Mouse (Mus musculus) embryonic facial prominence, embryonic 10.5 days (tissue): ENCODE data around the gene Tsen34. TPM values are rescaled to one million over a fixed set of nuclear protein-coding genes. Genes with fewer than 3 reads are reported as not detected.
"Not testable (repeated sequence)": the region's sequence is repeated elsewhere in the genome, so short reads cannot be mapped to it uniquely, and the experiment has no call there.

Experiments used
- DNase-seq: peaks from one replicate; pipeline ENCODE4 v3.0.0-alpha.2; 2017; ENCODE audit warnings: low spot score
- H3K27ac ChIP-seq: fragments of 300-500 bp; sonication (generic); replicated peaks from 2 replicates; pipeline ENCODE4 v1.5.1; 2016; ENCODE audit warnings: mild to moderate bottlenecking
- H3K27me3 ChIP-seq: fragments of 300-500 bp; sonication (generic); replicated peaks from 2 replicates; pipeline ENCODE4 v1.6.1; 2016; ENCODE audit warnings: low read depth, mild to moderate bottlenecking; ENCODE audit not compliant: poor library complexity, severe bottlenecking
- H3K36me3 ChIP-seq: fragments of 300-500 bp; sonication (generic); replicated peaks from 2 replicates; pipeline ENCODE4 v1.6.1; 2016; ENCODE audit warnings: mild to moderate bottlenecking, moderate library complexity
- H3K4me1 ChIP-seq: fragments of 300-500 bp; sonication (generic); 2 replicates; pipeline ENCODE4 v1.6.1; 2016
- H3K4me3 ChIP-seq: fragments of 300-500 bp; sonication (generic); 2 replicates; pipeline ENCODE4 v1.5.1; 2016; ENCODE audit warnings: mild to moderate bottlenecking, moderate library complexity
- H3K9me3 ChIP-seq: fragments of 300-500 bp; sonication (generic); 2 replicates; pipeline ENCODE4 v1.6.1; 2016; ENCODE audit warnings: mild to moderate bottlenecking
- WGBS: fragments of 180-500 bp; shearing (Covaris S2); methylation state at CpG from one replicate; pipeline ENCODE4 v1.1.7; 2016; 5-methylcytosine and 5-hydroxymethylcytosine counted together
- microRNA-seq: library from miRNA; unstranded; fragments of <30 nt; microRNA quantifications from one replicate; pipeline ENCODE4, GENCODE M21; 2017
- polyA plus RNA-seq: library from polyadenylated mRNA; unstranded; fragments of >200 nt; fragmentation: Nextera tagmentation; extraction: Ambion mirVana; gene quantifications from 2 replicates; pipeline ENCODE4 v1.2.1, GENCODE M21; 2016

The Tsen34 gene
- polyA plus RNA-seq, 1 experiment from 2014 or later: 306 TPM

- H3K9me3 ChIP-seq, H3K4me3 ChIP-seq, H3K27me3 ChIP-seq, DNase-seq, H3K27ac ChIP-seq: not testable (repeated sequence)
- peaks cover 43% of the 10 kb centered on the region for H3K36me3 ChIP-seq
- peaks cover 13% of the 10 kb centered on the region for H3K4me1 ChIP-seq
- 37% methylated on average over 5 of the region's 5 CpGs for WGBS
Measured at GRCm38 (mm10) chr7:3708447-3708980, 15.9 kb downstream of the Tsen34 start.

DNA sequence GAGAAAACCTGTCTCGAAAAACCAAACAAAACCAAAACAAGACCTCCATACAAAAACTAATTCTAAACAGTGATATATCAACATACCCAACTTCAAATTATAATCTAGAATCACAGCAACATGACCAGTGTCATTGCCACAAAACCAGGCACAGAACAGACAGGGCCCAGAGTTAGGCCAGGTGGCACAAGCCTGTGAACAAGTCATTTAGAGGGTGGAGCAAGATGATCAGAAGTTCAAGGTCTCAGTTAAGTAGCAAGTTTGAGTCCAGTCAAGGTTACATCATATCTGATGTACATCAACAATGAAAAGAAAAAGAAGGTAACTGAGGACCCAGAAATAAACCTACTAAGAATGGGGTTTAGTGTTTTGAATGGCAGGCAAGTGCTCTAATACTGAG, 16.3 kb downstream of the Tsen34 start:
- no peak for DNase-seq
- Histone ChIP-seq H3K36me3 (peaks cover 43% of the 10 kb centered on the region), H3K27ac (no peak overlapping the region), H3K9me3 (no peaks in the 10 kb centered on the region), H3K4me3 (no peak overlapping the region), H3K4me1 (peaks cover 13% of the 10 kb centered on the region), H3K27me3 (no peaks in the 10 kb centered on the region)
- WGBS: 89% methylated on average over 1 of the region's 1 CpGs

GRCm38 (mm10) chr7:3712264-3712942, 19.7 kb downstream of the Tsen34 start:
- no peaks in the 10 kb centered on the region for H3K9me3 ChIP-seq
- 45% methylated on average over 5 of the region's 5 CpGs for whole genome bisulfite sequencing
- no peak overlapping the region for H3K4me3 ChIP-seq
- no peak overlapping the region for H3K27ac ChIP-seq
- H3K27me3 ChIP-seq: no peaks in the 10 kb centered on the region
- H3K36me3 ChIP-seq: peaks cover 12% of the 10 kb centered on the region
- H3K4me1 ChIP-seq: no peaks in the 10 kb centered on the region
- DNase-seq: no peak

GRCm38 (mm10) chr7:3715249-3715648, 22.6 kb downstream of the Tsen34 start:
- DNase-seq: no peak
- Histone ChIP-seq H3K9me3 (no peaks in the 10 kb centered on the region), H3K4me3 (no peak overlapping the region), H3K27me3 (no peaks in the 10 kb centered on the region), H3K36me3 (0 out of 2 replicates have a peak, but pooled peaks cover 3% of the 10 kb centered on the region), H3K4me1 (no peaks in the 10 kb centered on the region), H3K27ac (no peak overlapping the region)
- 71% methylated on average over 1 of the region's 1 CpGs for WGBS

GRCm38 (mm10) chr7:3720268-3720667, 27.6 kb downstream of the Tsen34 start, which contains the start of gene Pirb:
Pirb (minus strand) TSS chr7:3720391.
- not testable (repeated sequence) for H3K4me3 ChIP-seq, H3K36me3 ChIP-seq, DNase-seq, H3K27ac ChIP-seq, H3K27me3 ChIP-seq, H3K9me3 ChIP-seq, H3K4me1 ChIP-seq
- WGBS: 64% methylated on average over 1 of the region's 3 CpGs

- not testable (repeated sequence) for H3K9me3 ChIP-seq, H3K27ac ChIP-seq, H3K27me3 ChIP-seq, H3K4me1 ChIP-seq, H3K4me3 ChIP-seq, DNase-seq, H3K36me3 ChIP-seq
Measured at GRCm38 (mm10) chr7:3725459-3725858, 32.8 kb downstream of the Tsen34 start.

DNA sequence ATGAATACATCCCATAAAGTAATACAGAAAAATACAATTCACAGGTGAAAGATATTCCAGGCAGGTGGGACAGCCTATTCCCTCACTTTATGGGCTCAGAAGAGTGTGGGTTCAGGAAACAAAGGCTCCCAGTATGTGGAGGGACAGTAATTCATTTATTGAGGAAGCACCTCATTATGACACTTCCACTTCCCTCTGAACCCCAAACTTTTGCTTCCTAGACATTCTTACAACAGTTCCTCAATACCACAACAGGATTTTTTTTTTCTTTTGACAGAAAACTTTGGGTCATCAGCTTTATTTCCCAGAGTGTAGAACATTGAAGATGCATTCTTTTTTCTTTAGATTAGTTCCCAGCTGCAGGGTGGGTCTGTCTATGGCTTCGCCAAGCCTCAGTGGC, 40.0 kb downstream of the Tsen34 start:
- H3K27me3 ChIP-seq, H3K4me3 ChIP-seq, DNase-seq, H3K27ac ChIP-seq, H3K9me3 ChIP-seq, H3K4me1 ChIP-seq, H3K36me3 ChIP-seq: not testable (repeated sequence)
- no CpG with 5 or more reads among the region's 1 CpGs for WGBS

Small RNAs within 50 kb of the gene (microRNA-seq; reads per million reads assigned to microRNA genes)
- gene Mir3572: 4.0 reads per million, percentile 8 among the genes with 10 or more reads in this experiment

Other genes starting within 250 kb of the Tsen34 start
- gene Tarm1, start 190.2 kb upstream of the Tsen34 start, polyA plus RNA-seq: not detected in 2 replicates
- 0.13 TPM in 1 of 2 replicates, not detected in the other for gene Oscar, start 76.7 kb upstream of the Tsen34 start, polyA plus RNA-seq
- 365 and 398 TPM in 2 replicates for gene Ndufa3, start 75.5 kb upstream of the Tsen34 start, polyA plus RNA-seq
- 31.0 and 33.0 TPM in 2 replicates for gene Tfpt, start 62.9 kb upstream of the Tsen34 start, polyA plus RNA-seq
- 179 and 183 TPM in 2 replicates for gene Prpf31, start 62.9 kb upstream of the Tsen34 start, polyA plus RNA-seq
- gene Cnot3, start 47.6 kb upstream of the Tsen34 start, polyA plus RNA-seq: 85.6 and 88.0 TPM in 2 replicates
- gene Leng1, start 27.0 kb upstream of the Tsen34 start, polyA plus RNA-seq: 15.8 and 17.8 TPM in 2 replicates
- gene Tmc4, start 15.3 kb upstream of the Tsen34 start, polyA plus RNA-seq: 5.7 and 6.8 TPM in 2 replicates
- 39.3 and 40.4 TPM in 2 replicates for gene Mboat7, start 660 bp downstream of the Tsen34 start, polyA plus RNA-seq
- 1,397 and 1,414 TPM in 2 replicates for gene Rps9, start 11.1 kb downstream of the Tsen34 start, polyA plus RNA-seq
- gene Pirb, start 27.5 kb downstream of the Tsen34 start, polyA plus RNA-seq: 0.10 and 0.21 TPM in 2 replicates
- not detected in 2 replicates for gene Gm15448, start 132.8 kb downstream of the Tsen34 start, polyA plus RNA-seq
- gene Pira2, start 152.2 kb downstream of the Tsen34 start, polyA plus RNA-seq: 0.06 and 0.12 TPM in 2 replicates
- not detected in 2 replicates for gene Gm14548, start 205.3 kb downstream of the Tsen34 start, polyA plus RNA-seq
- 0.08 TPM in 1 of 2 replicates, not detected in the other for gene Lilra6, start 222.6 kb downstream of the Tsen34 start, polyA plus RNA-seq